Mouse (Mus musculus): ENCODE measurements around the gene Xrn2. TPM values are rescaled to one million over a fixed set of nuclear protein-coding genes. Genes with fewer than 3 reads are reported as not detected.
"Not testable (repeated sequence)": the region's sequence is repeated elsewhere in the genome, so short reads cannot be mapped to it uniquely, and the experiment has no call there.

Xrn2 gene
- polyA plus RNA-seq, 1 experiment from 2014 or later, result 85.9 TPM

DNA sequence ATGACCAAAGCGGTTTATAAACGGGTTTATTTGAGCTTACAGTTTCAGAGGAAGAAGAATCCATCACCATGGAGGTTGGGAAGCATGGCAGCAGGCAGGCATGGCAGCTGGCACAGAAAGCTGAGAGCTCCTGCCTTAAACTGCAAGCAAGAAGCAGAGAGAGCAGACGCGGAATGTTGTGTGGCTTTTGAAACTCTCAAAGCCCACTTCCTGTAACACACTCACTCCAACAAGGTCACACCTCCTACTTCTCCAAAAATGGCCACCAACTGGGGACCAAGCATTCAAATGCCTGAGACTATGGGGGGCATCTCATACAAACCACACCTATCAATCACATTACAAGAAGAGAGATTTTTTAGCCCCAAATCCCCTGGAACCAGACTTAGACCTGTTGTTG, 2.7 kb upstream of the Xrn2 start:
- peaks cover 14% of the 10 kb centered on the region; the same call in 1 of the 2 replicates for H3K4me1 ChIP-seq (ENCODE audit: control insufficient read depth, insufficient read depth, low read length)
- no peak overlapping the region for H3K27ac ChIP-seq (ENCODE audit: low read depth, low read length)
- ATAC-seq (ENCODE audit: low read depth), result no peak
- H3K36me3 ChIP-seq (ENCODE audit: control insufficient read depth, insufficient read depth, low read length), result no peaks in the 10 kb centered on the region
- WGBS, result 98% methylated on average over 4 of the region's 4 CpGs
- no peak overlapping the region for H3K4me3 ChIP-seq (ENCODE audit: low read depth, low read length)
- no peak overlapping the region for H3K9ac ChIP-seq (replicated peaks; ENCODE audit: low read depth, low read length)
- H3K9me3 ChIP-seq (ENCODE audit: control insufficient read depth, low read length), result no peaks in the 10 kb centered on the region
- H3K27me3 ChIP-seq (ENCODE audit: control insufficient read depth, insufficient read depth, low read length), result peaks cover 2% of the 10 kb centered on the region; the same call in 1 of the 2 replicates
- H3K4me2 ChIP-seq (ENCODE audit: low read depth, low read length), result no peak overlapping the region

GRCm38 (mm10) chr2:147010952-147011351, 1.8 kb upstream of the Xrn2 start:
- no peaks in the 10 kb centered on the region for H3K36me3 ChIP-seq (ENCODE audit: control insufficient read depth, insufficient read depth, low read length)
- no peak overlapping the region for H3K4me3 ChIP-seq (ENCODE audit: low read depth, low read length)
- H3K4me2 ChIP-seq (ENCODE audit: low read depth, low read length), result no peak overlapping the region
- H3K9ac ChIP-seq (replicated peaks; ENCODE audit: low read depth, low read length), result no peak overlapping the region
- WGBS, result 94% methylated on average over 9 of the region's 9 CpGs
- peaks cover 2% of the 10 kb centered on the region; the same call in 1 of the 2 replicates for H3K27me3 ChIP-seq (ENCODE audit: control insufficient read depth, insufficient read depth, low read length)
- H3K9me3 ChIP-seq (ENCODE audit: control insufficient read depth, low read length), result no peaks in the 10 kb centered on the region
- peaks cover 14% of the 10 kb centered on the region; the same call in 1 of the 2 replicates for H3K4me1 ChIP-seq (ENCODE audit: control insufficient read depth, insufficient read depth, low read length)
- H3K27ac ChIP-seq (ENCODE audit: low read depth, low read length), result no peak overlapping the region
- no peak for ATAC-seq (ENCODE audit: low read depth)

DNA sequence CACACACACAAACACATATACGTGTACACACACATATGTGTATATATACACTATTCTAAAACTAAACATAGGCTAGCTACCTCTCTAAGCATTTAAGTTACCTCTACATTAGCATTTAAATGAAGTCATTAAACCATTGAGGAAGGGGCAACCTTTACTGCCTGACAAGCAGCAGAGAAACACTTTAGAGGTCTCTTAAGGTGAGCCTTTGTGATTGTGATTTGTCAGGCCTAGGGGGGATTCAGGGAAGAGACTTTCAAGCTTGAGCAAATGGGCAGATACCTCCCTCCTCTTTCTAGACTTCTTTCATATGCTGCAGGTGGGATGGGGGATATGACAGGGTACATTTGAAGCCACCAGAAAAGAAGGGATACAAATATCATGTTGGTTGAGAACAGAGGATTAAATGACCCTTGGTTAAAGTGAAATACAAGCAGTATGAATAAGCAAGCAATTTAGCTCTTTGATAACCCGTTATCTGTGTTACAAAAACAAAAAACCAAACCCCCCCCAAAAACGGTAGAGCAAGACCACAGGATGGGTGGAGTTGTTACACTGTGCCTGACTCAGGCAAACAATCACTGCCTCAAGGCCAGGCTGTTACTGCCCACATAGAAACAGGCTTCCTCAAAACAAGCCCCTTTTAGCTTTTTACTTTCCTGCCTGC, 1.2 kb upstream of the Xrn2 start:
- no peaks in the 10 kb centered on the region for H3K9me3 ChIP-seq (ENCODE audit: control insufficient read depth, low read length)
- WGBS, result 68% methylated on average over 3 of the region's 3 CpGs
- H3K27me3 ChIP-seq (ENCODE audit: control insufficient read depth, insufficient read depth, low read length), result peaks cover 2% of the 10 kb centered on the region; the same call in 1 of the 2 replicates
- H3K9ac ChIP-seq (replicated peaks; ENCODE audit: low read depth, low read length), result no peak overlapping the region
- no peak overlapping the region for H3K27ac ChIP-seq (ENCODE audit: low read depth, low read length)
- no peak overlapping the region; the same call in 1 of the 2 replicates for H3K4me3 ChIP-seq (ENCODE audit: low read depth, low read length)
- H3K4me1 ChIP-seq (ENCODE audit: control insufficient read depth, insufficient read depth, low read length), result peaks cover 14% of the 10 kb centered on the region; the same call in 1 of the 2 replicates
- H3K4me2 ChIP-seq (ENCODE audit: low read depth, low read length), result peak overlapping the region; percentile 55; the same call in 1 of the 2 replicates
- H3K36me3 ChIP-seq (ENCODE audit: control insufficient read depth, insufficient read depth, low read length), result no peaks in the 10 kb centered on the region
- no peak for ATAC-seq (ENCODE audit: low read depth)

GRCm38 (mm10) chr2:147012141-147012622, 614 bp upstream of the Xrn2 start:
- Histone ChIP-seq H3K27me3 (ENCODE audit: control insufficient read depth, insufficient read depth, low read length) (peaks cover 2% of the 10 kb centered on the region; the same call in 1 of the 2 replicates), H3K4me3 (ENCODE audit: low read depth, low read length) (peak overlapping the region; percentile 92), H3K36me3 (ENCODE audit: control insufficient read depth, insufficient read depth, low read length) (no peaks in the 10 kb centered on the region), H3K4me1 (ENCODE audit: control insufficient read depth, insufficient read depth, low read length) (peaks cover 14% of the 10 kb centered on the region; the same call in 1 of the 2 replicates), H3K27ac (ENCODE audit: low read depth, low read length) (peak overlapping the region; percentile 97), H3K9me3 (ENCODE audit: control insufficient read depth, low read length) (no peaks in the 10 kb centered on the region), H3K9ac (replicated peaks; ENCODE audit: low read depth, low read length) (peak overlapping the region; percentile 83; the same call in 1 of the 2 replicates), H3K4me2 (ENCODE audit: low read depth, low read length) (peak overlapping the region; percentile 55)
- 44% methylated on average over 7 of the region's 7 CpGs for WGBS
- ATAC-seq (ENCODE audit: low read depth), result peak; percentile 2; the same call in 1 of the 2 replicates

GRCm38 (mm10) chr2:147013194-147013969, 586 bp downstream of the Xrn2 start:
- Histone ChIP-seq H3K4me1 (ENCODE audit: control insufficient read depth, insufficient read depth, low read length) (peaks cover 14% of the 10 kb centered on the region; the same call in 1 of the 2 replicates), H3K4me3 (ENCODE audit: low read depth, low read length) (peak overlapping the region; percentile 92), H3K9ac (replicated peaks; ENCODE audit: low read depth, low read length) (peak overlapping the region; percentile 83), H3K9me3 (ENCODE audit: control insufficient read depth, low read length) (no peaks in the 10 kb centered on the region), H3K36me3 (ENCODE audit: control insufficient read depth, insufficient read depth, low read length) (no peaks in the 10 kb centered on the region), H3K4me2 (ENCODE audit: low read depth, low read length) (peak overlapping the region; percentile 55), H3K27ac (ENCODE audit: low read depth, low read length) (peak overlapping the region; percentile 97), H3K27me3 (ENCODE audit: control insufficient read depth, insufficient read depth, low read length) (peaks cover 2% of the 10 kb centered on the region; the same call in 1 of the 2 replicates)
- WGBS, result under 1% methylated on average over 59 of the region's 59 CpGs
- ATAC-seq (ENCODE audit: low read depth), result peak; percentile 93

GRCm38 (mm10) chr2:147014101-147014886, 1.5 kb downstream of the Xrn2 start:
- Histone ChIP-seq H3K4me1 (ENCODE audit: control insufficient read depth, insufficient read depth, low read length) (peaks cover 14% of the 10 kb centered on the region; the same call in 1 of the 2 replicates), H3K27me3 (ENCODE audit: control insufficient read depth, insufficient read depth, low read length) (peaks cover 2% of the 10 kb centered on the region; the same call in 1 of the 2 replicates), H3K4me3 (ENCODE audit: low read depth, low read length) (peak overlapping the region; percentile 92), H3K27ac (ENCODE audit: low read depth, low read length) (no peak overlapping the region; the same call in none of the 2 replicates), H3K4me2 (ENCODE audit: low read depth, low read length) (peak overlapping the region; percentile 55), H3K9ac (replicated peaks; ENCODE audit: low read depth, low read length) (peak overlapping the region; percentile 83), H3K36me3 (ENCODE audit: control insufficient read depth, insufficient read depth, low read length) (no peaks in the 10 kb centered on the region), H3K9me3 (ENCODE audit: control insufficient read depth, low read length) (no peaks in the 10 kb centered on the region)
- WGBS, result 25% methylated on average over 15 of the region's 15 CpGs
- no peak for ATAC-seq (ENCODE audit: low read depth)

- not testable (repeated sequence) for H3K9ac ChIP-seq (replicated peaks; ENCODE audit: low read depth, low read length); H3K9me3 ChIP-seq (ENCODE audit: control insufficient read depth, low read length); H3K4me2 ChIP-seq (ENCODE audit: low read depth, low read length); H3K36me3 ChIP-seq (ENCODE audit: control insufficient read depth, insufficient read depth, low read length); H3K27ac ChIP-seq (ENCODE audit: low read depth, low read length); H3K27me3 ChIP-seq (ENCODE audit: control insufficient read depth, insufficient read depth, low read length); H3K4me1 ChIP-seq (ENCODE audit: control insufficient read depth, insufficient read depth, low read length); H3K4me3 ChIP-seq (ENCODE audit: low read depth, low read length); ATAC-seq (ENCODE audit: low read depth)
- WGBS, result 88% methylated on average over 1 of the region's 1 CpGs
Measured at GRCm38 (mm10) chr2:147022041-147022440, 9.2 kb downstream of the Xrn2 start.

DNA sequence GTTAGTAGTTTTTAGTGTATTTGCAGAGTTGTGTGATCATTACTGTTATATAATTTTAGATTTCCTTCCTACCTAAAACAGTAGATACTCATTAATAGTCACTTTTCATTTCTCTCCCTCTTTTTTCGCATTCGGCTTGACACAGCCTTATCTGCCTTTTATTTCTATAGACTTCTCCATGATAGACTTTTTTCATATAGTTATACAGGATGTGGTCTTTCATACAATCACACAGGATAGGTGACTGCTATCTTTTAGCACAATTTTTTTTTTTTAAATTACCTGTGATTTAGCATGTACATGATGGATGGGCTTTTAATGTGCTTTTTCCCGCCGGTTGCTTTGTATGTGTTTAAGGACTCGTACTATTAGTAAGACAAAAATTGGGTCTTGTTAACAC, 10.3 kb downstream of the Xrn2 start:
- Histone ChIP-seq H3K9ac (replicated peaks; ENCODE audit: low read depth, low read length) (no peak overlapping the region), H3K4me1 (ENCODE audit: control insufficient read depth, insufficient read depth, low read length) (no peaks in the 10 kb centered on the region), H3K4me3 (ENCODE audit: low read depth, low read length) (no peak overlapping the region), H3K9me3 (ENCODE audit: control insufficient read depth, low read length) (no peaks in the 10 kb centered on the region), H3K27ac (ENCODE audit: low read depth, low read length) (no peak overlapping the region), H3K36me3 (ENCODE audit: control insufficient read depth, insufficient read depth, low read length) (peaks cover 6% of the 10 kb centered on the region; the same call in 1 of the 2 replicates), H3K27me3 (ENCODE audit: control insufficient read depth, insufficient read depth, low read length) (no peaks in the 10 kb centered on the region), H3K4me2 (ENCODE audit: low read depth, low read length) (no peak overlapping the region)
- ATAC-seq (ENCODE audit: low read depth), result no peak
- WGBS, result 96% methylated on average over 5 of the region's 5 CpGs

Measured in neural tube, embryonic 14.5 days (tissue).